16 mouse cellular contexts compared by ENCODE assay signal in genomic region chr4:127937474-127937873, GRCm38 (mm10). TPM values are rescaled to one million over a fixed set of nuclear protein-coding genes. Genes with fewer than 3 reads are reported as not detected.
"Had no signal": no experiment of that assay in that cellular context is flagged by ENCODE, and none has a peak within 500 bp of the region (broad histone marks: within the 10 kb centered on the region; RNA-seq: fewer than 3 reads in every experiment).

No protein-coding gene starts in this region.

- DNase-seq: gastrocnemius, postnatal 14 days; gastrocnemius, postnatal 36 days; heart, adult 11 months; heart, adult 2 months; heart, postnatal 14 days; heart, postnatal 36 days; kidney, adult 11 months; kidney, adult 2 months; kidney, adult 9 months; kidney, postnatal 14 days; kidney, postnatal 36 days; layer of hippocampus, adult 9-11 months; layer of hippocampus, postnatal 36 days; lung, adult 18-20 months had no signal

RNA-seq across cellular contexts. Expression of gene CK137956, which starts 33.3 kb away (rescaled TPM):
- total RNA-seq: gastrocnemius, postnatal 14 days; gastrocnemius, postnatal 36 days; heart, adult 2 months; heart, postnatal 14 days; heart, postnatal 36 days; hematopoietic stem cell, adult 5-6 weeks; liver, adult 2 months had no signal

RNA-seq across cellular contexts. Expression of gene Csmd2, which starts 50.2 kb away (rescaled TPM):
- total RNA-seq: gastrocnemius, postnatal 36 days; heart, adult 2 months; hematopoietic stem cell, adult 5-6 weeks; liver, adult 2 months had no signal
